Mouse (Mus musculus): ENCODE data around the gene Arl2bp. TPM values are rescaled to one million over a fixed set of nuclear protein-coding genes. Genes with fewer than 3 reads are reported as not detected.

Gene Arl2bp
- polyA plus RNA-seq, 1 experiment = 50.7 TPM

DNA sequence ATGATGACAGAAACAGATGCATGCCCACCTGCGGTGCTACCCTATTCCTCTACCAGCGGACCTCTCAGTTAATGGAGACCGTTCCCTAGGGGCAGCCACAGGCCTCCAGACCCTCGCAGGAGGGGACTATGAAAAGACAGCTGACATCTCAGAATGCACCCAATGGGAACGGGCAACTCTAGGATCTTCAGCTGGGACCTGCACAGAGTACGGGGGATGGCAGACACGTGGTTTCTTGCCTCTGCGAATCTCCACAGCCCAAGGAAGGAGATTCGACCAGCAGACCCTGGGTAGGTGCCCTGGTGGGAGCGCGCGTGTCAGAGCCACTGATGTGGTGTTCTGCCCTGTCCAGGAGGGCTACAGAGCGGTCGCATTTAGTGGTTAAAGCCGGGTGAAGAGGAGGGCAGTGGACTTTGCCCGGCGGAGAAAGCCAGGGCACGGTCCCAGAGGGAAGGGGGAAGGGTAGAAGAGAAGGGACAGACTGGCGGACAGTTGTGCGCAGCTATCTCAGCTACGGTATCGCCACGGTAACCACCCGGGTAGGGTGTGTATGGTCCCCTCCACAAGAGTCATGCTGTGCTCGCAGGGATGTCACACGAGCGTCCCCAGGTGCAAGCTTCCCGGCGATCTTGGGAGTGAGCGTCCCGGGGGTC lies 29.1 kb downstream of the Arl2bp start:
- WGBS = 4% methylated on average over 31 of the region's 31 CpGs
- H3K4me3 ChIP-seq (ENCODE audit: low read depth, low read length) = peak overlapping the region; percentile 89
- TF ChIP-seq CTCF (IDR thresholded peaks at IDR 0.05; ENCODE audit: extremely low read depth, insufficient read length, insufficient replicate concordance, low read depth, low read length) = no peak
- TF ChIP-seq POLR2A (IDR thresholded peaks at IDR 0.05; ENCODE audit: low read depth, low read length) = no peak
- no peaks in the 10 kb centered on the region for H3K27me3 ChIP-seq (ENCODE audit: control insufficient read depth, insufficient read depth, low read length)
- no peaks in the 10 kb centered on the region for H3K36me3 ChIP-seq (ENCODE audit: control insufficient read depth, insufficient read depth, low read length)
- H3K27ac ChIP-seq (ENCODE audit: insufficient read depth, low read depth, low read length) = no peak overlapping the region
- H3K4me1 ChIP-seq (ENCODE audit: control insufficient read depth, insufficient read depth, insufficient read length, low read length) = peaks cover 11% of the 10 kb centered on the region

DNA sequence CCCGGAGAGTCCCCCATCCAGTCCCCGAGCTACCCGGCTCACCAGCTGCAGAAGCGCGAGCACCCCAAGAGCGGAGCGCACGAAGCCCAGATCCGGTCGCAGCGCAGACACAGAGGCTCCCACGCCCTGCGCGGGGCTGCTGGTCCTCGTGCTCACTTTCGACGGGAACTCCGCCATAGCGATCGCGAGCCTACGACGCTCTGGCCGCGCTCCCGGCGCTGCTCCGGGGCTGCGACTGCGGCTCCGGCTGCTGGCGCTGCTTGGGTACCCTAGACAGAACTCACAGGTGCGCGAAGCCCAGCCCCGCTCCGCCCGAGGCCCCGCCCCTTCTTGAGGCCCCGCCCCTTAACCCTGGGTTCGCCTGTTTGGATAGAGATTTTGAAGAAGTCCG lies 29.6 kb downstream of the Arl2bp start, which contains the start of gene Pllp:
Pllp (minus strand) TSS at position 285 of the 391 bp plus-strand sequence.
- no peak for TF ChIP-seq CTCF (IDR thresholded peaks at IDR 0.05; ENCODE audit: extremely low read depth, insufficient read length, insufficient replicate concordance, low read depth, low read length)
- peak; percentile 72 for TF ChIP-seq POLR2A (IDR thresholded peaks at IDR 0.05; ENCODE audit: low read depth, low read length)
- H3K4me1 ChIP-seq (ENCODE audit: control insufficient read depth, insufficient read depth, insufficient read length, low read length) = peaks cover 11% of the 10 kb centered on the region
- no peaks in the 10 kb centered on the region for H3K27me3 ChIP-seq (ENCODE audit: control insufficient read depth, insufficient read depth, low read length)
- H3K27ac ChIP-seq (ENCODE audit: insufficient read depth, low read depth, low read length) = no peak within 1 kb of the TSS
- H3K4me3 ChIP-seq (ENCODE audit: low read depth, low read length) = peak within 1 kb of the TSS; percentile 89
- no peaks in the 10 kb centered on the region for H3K36me3 ChIP-seq (ENCODE audit: control insufficient read depth, insufficient read depth, low read length)
- WGBS = under 1% methylated on average over 41 of the region's 41 CpGs

DNA sequence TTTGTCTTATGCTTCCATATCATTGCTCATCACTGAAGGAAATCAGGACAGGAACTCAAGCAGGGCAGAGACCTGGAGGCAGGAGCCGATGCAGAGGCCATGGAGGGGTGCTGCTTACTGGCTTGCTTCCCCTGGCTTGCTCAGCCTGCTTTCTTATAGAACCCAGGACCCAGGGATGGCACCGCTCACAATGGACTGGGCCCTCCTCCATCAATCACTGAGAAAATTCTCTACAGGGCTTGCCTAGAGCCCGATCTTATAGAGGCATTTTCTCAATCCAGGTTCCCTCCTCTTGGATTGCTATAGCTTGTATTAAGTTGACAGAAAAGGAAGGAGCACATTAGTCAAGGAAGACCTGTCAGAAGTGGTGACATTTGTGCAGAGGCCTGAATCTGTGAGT lies 30.2 kb downstream of the Arl2bp start:
- H3K27ac ChIP-seq (ENCODE audit: insufficient read depth, low read depth, low read length) = no peak overlapping the region
- H3K27me3 ChIP-seq (ENCODE audit: control insufficient read depth, insufficient read depth, low read length) = no peaks in the 10 kb centered on the region
- TF ChIP-seq CTCF (IDR thresholded peaks at IDR 0.05; ENCODE audit: extremely low read depth, insufficient read length, insufficient replicate concordance, low read depth, low read length) = no peak
- TF ChIP-seq POLR2A (IDR thresholded peaks at IDR 0.05; ENCODE audit: low read depth, low read length) = no peak
- peaks cover 11% of the 10 kb centered on the region for H3K4me1 ChIP-seq (ENCODE audit: control insufficient read depth, insufficient read depth, insufficient read length, low read length)
- 55% methylated on average over 3 of the region's 3 CpGs for WGBS
- no peak overlapping the region for H3K4me3 ChIP-seq (ENCODE audit: low read depth, low read length)
- H3K36me3 ChIP-seq (ENCODE audit: control insufficient read depth, insufficient read depth, low read length) = no peaks in the 10 kb centered on the region

GRCm38 (mm10) chr8:94697956-94698355 lies 31.6 kb downstream of the Arl2bp start:
- H3K27ac ChIP-seq (ENCODE audit: insufficient read depth, low read depth, low read length) = no peak overlapping the region
- H3K4me3 ChIP-seq (ENCODE audit: low read depth, low read length) = no peak overlapping the region
- H3K4me1 ChIP-seq (ENCODE audit: control insufficient read depth, insufficient read depth, insufficient read length, low read length) = peaks cover 11% of the 10 kb centered on the region
- WGBS = 84% methylated on average over 6 of the region's 6 CpGs
- no peaks in the 10 kb centered on the region for H3K27me3 ChIP-seq (ENCODE audit: control insufficient read depth, insufficient read depth, low read length)
- no peak for TF ChIP-seq POLR2A (IDR thresholded peaks at IDR 0.05; ENCODE audit: low read depth, low read length)
- no peaks in the 10 kb centered on the region for H3K36me3 ChIP-seq (ENCODE audit: control insufficient read depth, insufficient read depth, low read length)

- H3K36me3 ChIP-seq (ENCODE audit: control insufficient read depth, insufficient read depth, low read length) = no peaks in the 10 kb centered on the region
- H3K27me3 ChIP-seq (ENCODE audit: control insufficient read depth, insufficient read depth, low read length) = no peaks in the 10 kb centered on the region
- H3K4me1 ChIP-seq (ENCODE audit: control insufficient read depth, insufficient read depth, insufficient read length, low read length) = peaks cover 13% of the 10 kb centered on the region
- 91% methylated on average over 16 of the region's 16 CpGs for WGBS
- no peak overlapping the region for H3K4me3 ChIP-seq (ENCODE audit: low read depth, low read length)
- TF ChIP-seq POLR2A (IDR thresholded peaks at IDR 0.05; ENCODE audit: low read depth, low read length) = no peak
- no peak for TF ChIP-seq CTCF (IDR thresholded peaks at IDR 0.05; ENCODE audit: extremely low read depth, insufficient read length, insufficient replicate concordance, low read depth, low read length)
- H3K27ac ChIP-seq (ENCODE audit: insufficient read depth, low read depth, low read length) = no peak overlapping the region
Observed at GRCm38 (mm10) chr8:94699366-94699765, 33.0 kb downstream of the Arl2bp start.

- TF ChIP-seq CTCF (IDR thresholded peaks at IDR 0.05; ENCODE audit: extremely low read depth, insufficient read length, insufficient replicate concordance, low read depth, low read length) = no peak
- no peak for TF ChIP-seq POLR2A (IDR thresholded peaks at IDR 0.05; ENCODE audit: low read depth, low read length)
- H3K4me1 ChIP-seq (ENCODE audit: control insufficient read depth, insufficient read depth, insufficient read length, low read length) = peaks cover 11% of the 10 kb centered on the region
- no peak overlapping the region for H3K27ac ChIP-seq (ENCODE audit: insufficient read depth, low read depth, low read length)
- no peaks in the 10 kb centered on the region for H3K27me3 ChIP-seq (ENCODE audit: control insufficient read depth, insufficient read depth, low read length)
- no peak overlapping the region for H3K4me3 ChIP-seq (ENCODE audit: low read depth, low read length)
- WGBS = 72% methylated on average over 4 of the region's 4 CpGs
- H3K36me3 ChIP-seq (ENCODE audit: control insufficient read depth, insufficient read depth, low read length) = no peaks in the 10 kb centered on the region
Observed at GRCm38 (mm10) chr8:94700421-94700935, 34.1 kb downstream of the Arl2bp start.

DNA sequence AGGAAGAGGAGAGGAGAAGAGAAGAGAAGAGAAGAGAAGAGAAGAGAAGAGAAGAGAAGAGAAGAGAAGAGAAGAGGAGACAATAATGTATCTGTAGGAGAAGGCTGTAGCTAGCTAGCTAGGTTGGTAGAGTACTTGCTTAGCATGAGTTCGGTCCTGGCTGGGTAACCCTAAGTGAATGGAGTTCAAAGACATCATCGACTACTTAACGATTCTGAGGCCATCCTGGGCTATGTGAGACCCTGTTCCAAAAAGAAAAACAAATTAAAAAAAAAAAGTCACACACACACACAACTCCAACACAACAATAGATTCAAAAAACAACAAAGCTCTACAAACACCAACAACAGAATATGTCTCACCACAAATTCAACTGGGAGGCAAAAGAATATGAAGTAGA lies 35.8 kb downstream of the Arl2bp start:
- H3K4me1 ChIP-seq (ENCODE audit: control insufficient read depth, insufficient read depth, insufficient read length, low read length) = peaks cover 4% of the 10 kb centered on the region; the same call in 1 of the 2 replicates
- no peak overlapping the region for H3K4me3 ChIP-seq (ENCODE audit: low read depth, low read length)
- no peaks in the 10 kb centered on the region for H3K36me3 ChIP-seq (ENCODE audit: control insufficient read depth, insufficient read depth, low read length)
- 56% methylated on average over 3 of the region's 3 CpGs for WGBS
- TF ChIP-seq CTCF (IDR thresholded peaks at IDR 0.05; ENCODE audit: extremely low read depth, insufficient read length, insufficient replicate concordance, low read depth, low read length) (no peak), POLR2A (IDR thresholded peaks at IDR 0.05; ENCODE audit: low read depth, low read length) (no peak)
- H3K27me3 ChIP-seq (ENCODE audit: control insufficient read depth, insufficient read depth, low read length) = no peaks in the 10 kb centered on the region
- no peak overlapping the region for H3K27ac ChIP-seq (ENCODE audit: insufficient read depth, low read depth, low read length)
